Mouse (Mus musculus) bone marrow, adult 2 months (tissue): ENCODE measurements around the gene Crybg2.

Source experiments
- CTCF ChIP-seq: fragments of 200-500 bp; IDR thresholded peaks from 2 replicates; pipeline ENCODE4 v1.5.1; 2011; ENCODE audit warnings: low read length, control low read depth; ENCODE audit not compliant: control insufficient read depth, insufficient read depth
- POLR2A ChIP-seq: fragments of 200-500 bp; IDR thresholded peaks from 2 replicates; pipeline ENCODE4 v1.6.1; 2011; ENCODE audit warnings: low read depth, mild to moderate bottlenecking, control low read depth, low read length, borderline replicate concordance; ENCODE audit not compliant: control insufficient read depth

- TF ChIP-seq POLR2A (0 out of 2 replicates have a peak, but pooled peaks have one; percentile 33), CTCF (no peak)
Measured at GRCm38 (mm10) chr4:134081730-134082386, 21.2 kb downstream of the Crybg2 start.
